Mouse (Mus musculus) megakaryocyte progenitor cell, adult 5-6 weeks (primary cell): ENCODE measurements at regions not wholly inside any gene's neighbourhood (a gene's known extent, or its start where the extent isn't known, plus 50 kb on each side); places are given as distances from the start of the nearest gene placed in this dataset.
A peak's percentile ranks its signal among the peaks of the same experiment; 100 is the strongest.

Experiments used
- ATAC-seq: replicated peaks from 2 replicates; pipeline ENCODE4 v1.8.0; 2016; ENCODE audit warnings: mild to moderate bottlenecking, moderate TSS enrichment, inconsistent platforms; ENCODE audit not compliant: poor library complexity

DNA sequence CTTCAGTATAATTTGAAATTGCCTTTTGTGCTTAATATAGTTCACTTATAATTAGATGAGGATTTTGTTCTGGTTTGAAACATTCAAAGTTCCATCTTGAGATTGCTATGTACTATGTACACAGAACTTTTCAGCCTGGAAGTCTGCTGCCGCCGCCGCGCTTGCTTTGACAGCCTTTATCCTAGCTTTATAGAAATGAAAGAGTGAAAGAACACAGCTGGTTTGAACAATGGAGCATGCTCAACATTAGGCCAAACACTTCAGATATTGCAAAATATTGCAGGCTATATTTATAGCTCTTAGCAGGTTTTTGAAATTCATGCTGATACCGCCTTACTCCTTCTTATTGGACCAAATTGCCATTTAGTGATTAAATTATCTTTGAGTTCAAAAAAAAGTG is 305.1 kb upstream of the Prkd1 start:
- ATAC-seq, result no peak

DNA sequence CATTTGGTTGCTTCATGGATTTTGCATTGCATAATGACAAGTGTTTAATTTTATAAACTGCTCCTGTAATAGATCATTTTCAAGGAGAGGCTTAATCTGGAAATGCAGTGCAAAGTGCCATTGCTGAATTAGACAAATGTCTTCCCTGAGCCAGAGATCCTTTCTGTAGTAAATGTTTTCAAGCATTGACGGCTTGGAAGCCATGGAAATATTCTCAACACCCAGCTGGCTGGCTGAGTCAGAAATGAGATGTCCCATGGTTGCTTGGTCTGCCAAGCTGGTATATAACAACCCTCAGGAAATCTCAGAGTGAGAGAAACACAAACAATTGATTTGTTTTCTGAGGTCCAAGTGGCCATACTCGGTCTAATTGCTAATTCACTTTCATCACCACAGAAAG is 298.1 kb upstream of the Prkd1 start:
- no peak for ATAC-seq

DNA sequence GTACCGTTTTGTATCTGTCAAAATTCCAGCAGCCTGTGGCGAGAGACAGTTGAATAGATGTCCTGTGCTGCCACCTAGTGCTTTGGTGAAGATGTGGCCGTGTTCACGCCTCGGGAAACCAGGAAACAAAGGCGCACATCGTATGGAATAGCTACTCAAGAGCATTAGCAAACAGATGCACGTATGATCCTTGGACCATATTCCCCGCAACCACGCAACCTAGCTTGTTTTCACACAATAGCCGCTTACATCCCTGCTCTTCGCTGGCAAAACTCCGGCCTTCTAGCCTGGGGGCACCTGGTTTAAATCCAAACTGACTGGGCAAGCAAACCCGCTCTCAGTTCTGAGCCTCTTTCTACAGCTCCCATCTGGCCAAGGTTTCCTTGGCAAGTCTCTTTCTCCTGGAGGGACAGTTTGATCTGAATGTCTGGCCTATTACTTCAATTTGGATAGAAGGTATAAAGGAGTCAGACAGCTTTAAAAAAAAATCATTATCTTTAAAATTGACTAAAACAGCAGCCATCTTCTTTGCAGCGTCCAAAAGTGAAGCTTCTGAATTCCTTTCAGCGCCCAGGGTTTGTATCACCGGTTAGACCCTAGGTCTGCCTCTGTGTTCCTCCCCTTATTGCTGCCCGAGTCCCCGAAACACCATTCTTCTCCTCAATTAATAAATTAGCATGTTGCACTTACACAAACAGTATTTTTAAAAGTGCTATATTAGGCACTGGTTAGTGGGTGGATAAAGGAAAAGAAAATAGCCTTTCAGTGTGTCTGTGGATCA is 295.0 kb upstream of the Prkd1 start:
- peak; percentile 75 for ATAC-seq

GRCm38 (mm10) chr12:50943340-50943739 is 294.4 kb upstream of the Prkd1 start:
- no peak for ATAC-seq

DNA sequence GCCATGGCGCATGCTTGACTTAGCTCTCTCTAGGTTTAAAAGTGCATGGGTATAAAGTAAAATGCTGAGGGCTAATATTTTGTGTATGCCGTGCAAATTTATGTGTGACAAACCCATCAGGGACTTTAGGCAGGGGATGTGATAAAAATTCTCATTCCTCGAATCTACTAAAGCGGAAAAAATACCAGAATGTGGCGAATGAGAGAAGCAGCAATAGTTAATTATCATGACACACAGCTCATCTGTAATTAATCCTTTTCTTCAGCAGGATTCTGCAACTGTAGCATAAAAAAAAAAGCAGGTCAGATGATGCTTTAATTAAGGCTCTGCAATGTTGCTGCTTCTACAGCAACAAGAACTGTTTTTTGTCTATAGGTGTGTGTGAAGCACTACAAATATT is 286.6 kb upstream of the Prkd1 start:
- no peak for ATAC-seq

- no peak for ATAC-seq
These were observed 283.6 kb upstream of the Prkd1 start for GRCm38 (mm10) chr12:50932496-50932895.

GRCm38 (mm10) chr12:50929641-50930040 is 280.7 kb upstream of the Prkd1 start:
- ATAC-seq, result no peak

DNA sequence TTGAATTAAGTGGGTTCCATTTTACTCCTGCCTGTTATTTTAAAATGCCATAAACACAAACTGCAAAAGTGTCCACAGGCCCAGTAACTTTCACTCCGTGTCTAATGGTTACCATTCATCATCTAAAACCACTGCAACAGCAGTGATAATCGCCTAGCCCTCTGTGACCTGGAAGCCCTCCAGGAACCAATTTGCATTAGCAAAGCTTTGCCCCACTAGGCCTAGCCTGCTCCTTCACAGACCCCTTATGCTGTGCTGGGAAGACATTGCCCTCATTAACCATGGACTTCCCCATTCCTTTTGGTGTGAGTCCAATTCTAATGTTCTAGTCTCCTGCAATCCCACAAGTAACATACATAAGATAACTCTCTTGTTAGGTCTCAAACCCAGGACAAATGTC is 277.3 kb upstream of the Prkd1 start:
- ATAC-seq, result no peak

DNA sequence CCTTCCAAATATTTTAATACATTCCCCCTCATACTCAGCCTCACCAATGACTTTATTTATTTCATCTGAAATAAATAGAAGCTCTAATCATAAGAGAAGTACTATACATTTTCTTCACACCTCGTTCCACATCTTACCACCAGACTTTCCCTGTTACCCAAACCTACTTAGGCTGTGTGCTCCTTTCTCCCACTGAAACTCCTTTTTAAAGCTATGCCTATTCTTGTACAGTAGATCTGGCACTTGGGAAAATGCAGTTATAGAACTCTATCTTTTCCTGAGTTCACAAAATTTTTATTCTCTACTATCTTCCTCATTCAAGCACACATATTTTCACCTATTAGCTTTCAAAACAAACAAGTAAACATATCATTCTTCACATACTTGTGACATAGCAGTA is 272.8 kb upstream of the Prkd1 start:
- ATAC-seq, result no peak

- ATAC-seq, result no peak
These were observed 250.9 kb upstream of the Prkd1 start for GRCm38 (mm10) chr12:50899609-50900447.

DNA sequence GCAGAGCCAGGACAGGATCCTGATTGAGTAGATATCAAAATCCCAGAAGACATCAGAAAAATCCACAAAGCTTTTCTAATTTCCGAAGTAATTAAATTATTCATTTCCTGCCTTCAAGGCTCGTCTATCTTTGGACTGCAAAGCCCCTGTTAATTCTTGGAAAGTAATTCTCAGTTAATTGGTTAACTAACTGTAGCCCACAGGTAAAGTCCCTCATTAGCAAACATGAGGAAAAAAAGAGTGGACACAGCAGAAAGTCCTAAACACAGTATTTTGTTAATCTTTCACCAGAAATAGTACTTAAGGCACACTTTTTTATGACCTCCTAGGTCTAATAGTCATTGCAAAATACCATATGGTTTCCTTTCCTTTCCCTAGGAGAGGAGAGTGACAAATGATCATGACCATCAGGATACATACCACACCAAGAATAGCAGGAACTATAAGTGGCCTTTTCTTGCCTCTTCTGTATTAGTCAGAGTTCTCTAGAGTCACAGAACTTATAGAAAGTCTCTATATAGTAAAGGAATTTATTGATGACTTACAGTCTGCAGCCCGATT is 248.8 kb upstream of the Prkd1 start:
- no peak for ATAC-seq

DNA sequence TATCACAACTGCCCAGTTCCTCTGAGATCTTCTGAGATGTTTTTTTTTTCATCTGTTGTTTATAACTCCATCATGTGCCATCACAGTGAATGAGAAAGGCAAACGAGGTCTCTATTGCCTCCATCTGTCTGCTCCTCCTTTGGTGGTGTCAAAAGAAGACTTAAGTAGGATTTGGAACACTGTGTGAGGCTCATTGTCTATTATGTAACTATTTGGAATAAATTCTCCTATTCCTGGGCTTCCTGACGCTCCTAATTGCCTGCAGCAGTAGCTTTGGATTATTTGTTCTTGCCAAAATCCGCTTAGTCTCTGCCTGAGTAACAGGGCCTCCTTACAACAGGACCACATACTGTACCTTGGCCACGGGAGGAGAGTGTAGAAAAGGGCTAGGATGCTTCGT is 244.7 kb upstream of the Prkd1 start:
- no peak for ATAC-seq

DNA sequence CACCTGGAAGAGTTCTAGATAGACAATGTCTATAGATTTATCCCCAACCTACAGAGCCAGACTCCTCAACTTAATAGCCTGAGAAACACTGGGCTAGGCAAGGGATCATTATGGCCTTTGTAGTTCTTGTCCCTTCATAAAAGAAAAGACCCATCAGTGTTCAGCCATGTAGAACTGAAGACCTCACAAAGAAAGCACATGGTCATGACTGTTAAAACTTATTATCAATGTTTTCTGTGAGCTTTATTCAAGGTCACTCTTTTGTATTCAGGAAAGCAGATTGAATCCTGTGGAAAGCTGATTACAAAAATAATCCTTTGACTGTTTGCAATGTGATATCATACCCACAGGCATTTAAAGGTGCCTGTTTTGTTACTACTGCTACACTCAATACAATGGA is 226.9 kb upstream of the Prkd1 start:
- no peak for ATAC-seq

- ATAC-seq, result no peak
These were observed 225.1 kb upstream of the Prkd1 start for GRCm38 (mm10) chr12:50874024-50874398.

DNA sequence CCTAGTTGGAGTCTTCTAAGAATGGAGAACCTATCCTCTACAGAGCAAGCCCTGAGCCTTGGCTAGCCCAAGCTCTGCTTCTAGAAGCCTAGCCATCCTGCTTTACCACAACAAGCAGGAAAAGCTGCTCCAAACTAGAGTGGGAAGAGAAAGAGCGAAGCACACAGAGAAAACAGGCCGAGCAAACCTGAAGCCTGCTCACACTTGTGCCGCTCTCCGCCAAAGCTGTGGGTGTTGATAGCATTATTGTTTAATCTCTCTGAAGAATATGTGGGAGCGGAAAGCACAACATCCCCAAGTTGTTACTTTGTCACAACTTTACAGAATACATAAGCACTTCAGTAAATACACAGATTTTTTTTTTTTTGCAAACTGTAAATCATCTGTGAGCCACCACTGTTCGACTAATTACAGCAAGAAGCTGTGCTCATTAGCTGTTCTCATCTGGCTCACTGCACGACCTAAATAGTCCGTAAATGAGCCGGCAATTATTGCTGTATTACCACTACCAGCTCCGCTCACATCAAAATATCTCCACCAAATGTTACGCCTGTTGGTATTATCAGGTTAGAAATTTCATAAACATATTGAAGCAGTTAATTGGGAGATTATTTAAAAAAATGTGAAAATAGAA is 224.6 kb upstream of the Prkd1 start:
- no peak for ATAC-seq

- no peak for ATAC-seq
These were observed 202.7 kb upstream of the Prkd1 start for GRCm38 (mm10) chr12:50851644-50852043.

DNA sequence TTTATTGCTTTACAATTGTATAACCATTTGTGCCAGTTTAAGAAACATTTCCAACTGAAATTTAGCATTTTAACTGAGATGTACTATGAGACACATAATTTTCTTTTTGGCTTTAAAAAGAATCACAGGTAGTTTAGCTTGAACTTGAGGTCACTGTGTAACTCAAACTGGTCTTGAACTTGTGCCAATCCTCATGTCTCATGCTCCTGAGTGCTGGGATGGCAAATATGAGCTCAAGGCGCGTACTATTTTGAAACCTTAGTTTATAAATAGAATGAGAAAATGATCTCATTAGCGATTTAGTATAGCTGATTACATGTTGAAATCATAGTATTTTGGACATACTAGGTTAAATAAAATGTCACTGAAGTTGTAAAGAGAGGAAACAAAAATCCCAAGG is 199.1 kb upstream of the Prkd1 start:
- ATAC-seq, result no peak

DNA sequence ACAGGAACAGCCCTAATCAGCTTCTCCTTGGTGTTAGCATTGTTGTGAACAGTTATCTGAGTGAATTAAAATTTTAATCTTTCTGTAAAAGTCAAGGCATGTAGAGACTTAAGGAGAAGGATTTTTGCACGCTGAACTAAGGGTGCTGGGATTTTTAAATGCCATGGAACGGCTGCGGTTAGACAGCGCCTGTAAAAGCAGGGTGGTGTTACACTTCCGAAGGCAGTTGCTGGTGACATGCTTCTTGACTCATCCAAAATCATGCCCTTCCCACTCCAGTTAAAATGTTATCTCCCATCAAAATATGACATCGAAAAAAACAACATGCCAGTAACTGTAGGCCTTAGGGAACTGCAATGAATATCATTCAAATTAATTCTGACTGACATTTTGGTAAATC is 193.8 kb upstream of the Prkd1 start:
- no peak for ATAC-seq

GRCm38 (mm10) chr12:50839391-50839790 is 190.5 kb upstream of the Prkd1 start:
- ATAC-seq, result no peak

- no peak for ATAC-seq
These were observed 159.9 kb upstream of the Prkd1 start for GRCm38 (mm10) chr12:50808731-50809281.

DNA sequence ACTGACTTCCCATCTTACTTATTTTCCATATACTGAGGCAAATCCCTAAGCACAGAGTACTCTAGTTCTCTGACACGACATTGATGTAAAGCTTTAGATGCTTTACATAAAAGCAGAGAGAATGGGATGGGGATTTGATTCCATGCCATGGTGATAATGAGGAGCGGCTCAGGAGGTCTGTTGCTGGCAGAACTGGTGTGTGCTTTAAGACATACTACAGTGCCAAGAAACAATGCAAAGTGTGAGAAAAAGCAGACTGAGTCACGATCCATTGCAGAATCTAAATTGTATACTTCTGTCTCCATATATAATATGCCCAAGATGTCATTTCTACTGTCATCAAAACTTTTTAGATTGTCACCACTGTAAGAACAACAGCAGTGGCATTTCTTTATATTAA is 155.5 kb upstream of the Prkd1 start:
- no peak for ATAC-seq
